Mouse (Mus musculus): ENCODE data around the gene 6030408B16Rik. TPM values are rescaled to one million over a fixed set of nuclear protein-coding genes. Genes with fewer than 3 reads are reported as not detected.

6030408B16Rik gene
- polyA plus RNA-seq, 1 experiment from 2014 or later = 0.83 TPM

- Histone ChIP-seq H3K36me3 (peaks cover 52% of the 10 kb centered on the region), H3K27ac (ENCODE audit: poor library complexity, severe bottlenecking) (no peak overlapping the region), H3K9me3 (replicated peaks) (no peaks in the 10 kb centered on the region), H3K9ac (no peak overlapping the region), H3K27me3 (replicated peaks) (no peaks in the 10 kb centered on the region), H3K4me3 (no peak overlapping the region), H3K4me2 (no peak overlapping the region), H3K4me1 (replicated peaks) (peaks cover 13% of the 10 kb centered on the region)
- 66% methylated on average over 9 of the region's 9 CpGs for WGBS
- no peak for ATAC-seq (ENCODE audit: insufficient number of reproducible peaks, low FRiP score)
These were observed 6.8 kb upstream of the 6030408B16Rik start for GRCm38 (mm10) chr15:101286129-101286770.

GRCm38 (mm10) chr15:101287361-101287760 is 5.7 kb upstream of the 6030408B16Rik start:
- H3K36me3 ChIP-seq = peaks cover 60% of the 10 kb centered on the region
- H3K27ac ChIP-seq (ENCODE audit: poor library complexity, severe bottlenecking) = no peak overlapping the region
- no peak overlapping the region for H3K4me2 ChIP-seq
- H3K4me3 ChIP-seq = no peak overlapping the region
- WGBS = 81% methylated on average over 6 of the region's 6 CpGs
- H3K27me3 ChIP-seq (replicated peaks) = no peaks in the 10 kb centered on the region
- peaks cover 13% of the 10 kb centered on the region for H3K4me1 ChIP-seq (replicated peaks)
- no peak overlapping the region for H3K9ac ChIP-seq
- H3K9me3 ChIP-seq (replicated peaks) = no peaks in the 10 kb centered on the region
- no peak for ATAC-seq (ENCODE audit: insufficient number of reproducible peaks, low FRiP score)

- ATAC-seq (ENCODE audit: insufficient number of reproducible peaks, low FRiP score) = no peak
- H3K27me3 ChIP-seq (replicated peaks) = no peaks in the 10 kb centered on the region
- H3K9ac ChIP-seq = no peak overlapping the region
- H3K4me3 ChIP-seq = no peak overlapping the region
- H3K36me3 ChIP-seq = peaks cover 61% of the 10 kb centered on the region
- H3K4me1 ChIP-seq (replicated peaks) = peaks cover 14% of the 10 kb centered on the region
- H3K4me2 ChIP-seq = no peak overlapping the region
- no peak overlapping the region for H3K27ac ChIP-seq (ENCODE audit: poor library complexity, severe bottlenecking)
- WGBS = 90% methylated on average over 15 of the region's 15 CpGs
- H3K9me3 ChIP-seq (replicated peaks) = no peaks in the 10 kb centered on the region
These were observed 2.7 kb upstream of the 6030408B16Rik start for GRCm38 (mm10) chr15:101290354-101290753.

- ATAC-seq (ENCODE audit: insufficient number of reproducible peaks, low FRiP score) = no peak
- H3K27me3 ChIP-seq (replicated peaks) = no peaks in the 10 kb centered on the region
- no peak overlapping the region for H3K9ac ChIP-seq
- H3K4me3 ChIP-seq = no peak overlapping the region
- H3K36me3 ChIP-seq = peaks cover 52% of the 10 kb centered on the region
- H3K27ac ChIP-seq (ENCODE audit: poor library complexity, severe bottlenecking) = no peak overlapping the region
- H3K4me2 ChIP-seq = no peak overlapping the region
- peaks cover 10% of the 10 kb centered on the region for H3K4me1 ChIP-seq (replicated peaks)
- 85% methylated on average over 3 of the region's 3 CpGs for WGBS
- H3K9me3 ChIP-seq (replicated peaks) = no peaks in the 10 kb centered on the region
These were observed 1.0 kb upstream of the 6030408B16Rik start for GRCm38 (mm10) chr15:101292012-101292411.

- no peak for ATAC-seq (ENCODE audit: insufficient number of reproducible peaks, low FRiP score)
- H3K4me1 ChIP-seq (replicated peaks) = peaks cover 25% of the 10 kb centered on the region
- no peaks in the 10 kb centered on the region for H3K27me3 ChIP-seq (replicated peaks)
- peaks cover 29% of the 10 kb centered on the region for H3K36me3 ChIP-seq
- H3K4me2 ChIP-seq = no peak overlapping the region
- H3K9ac ChIP-seq = no peak overlapping the region
- H3K27ac ChIP-seq (ENCODE audit: poor library complexity, severe bottlenecking) = no peak overlapping the region
- WGBS = 52% methylated on average over 16 of the region's 16 CpGs
- no peak overlapping the region for H3K4me3 ChIP-seq
- no peaks in the 10 kb centered on the region for H3K9me3 ChIP-seq (replicated peaks)
These were observed 1.2 kb downstream of the 6030408B16Rik start for GRCm38 (mm10) chr15:101294028-101294894.

- no peak for ATAC-seq (ENCODE audit: insufficient number of reproducible peaks, low FRiP score)
- H3K27me3 ChIP-seq (replicated peaks) = no peaks in the 10 kb centered on the region
- peaks cover 33% of the 10 kb centered on the region for H3K4me1 ChIP-seq (replicated peaks)
- 70% methylated on average over 7 of the region's 7 CpGs for WGBS
- H3K27ac ChIP-seq (ENCODE audit: poor library complexity, severe bottlenecking) = no peak overlapping the region
- H3K9me3 ChIP-seq (replicated peaks) = no peaks in the 10 kb centered on the region
- H3K4me3 ChIP-seq = no peak overlapping the region
- H3K4me2 ChIP-seq = no peak overlapping the region
- H3K36me3 ChIP-seq = peaks cover 21% of the 10 kb centered on the region
- H3K9ac ChIP-seq = no peak overlapping the region
These were observed 2.1 kb downstream of the 6030408B16Rik start for GRCm38 (mm10) chr15:101295106-101295505.

GRCm38 (mm10) chr15:101295616-101296015 is 2.6 kb downstream of the 6030408B16Rik start:
- H3K4me2 ChIP-seq = no peak overlapping the region
- peaks cover 16% of the 10 kb centered on the region for H3K36me3 ChIP-seq
- 90% methylated on average over 10 of the region's 10 CpGs for WGBS
- H3K9ac ChIP-seq = no peak overlapping the region
- H3K27me3 ChIP-seq (replicated peaks) = no peaks in the 10 kb centered on the region
- peaks cover 34% of the 10 kb centered on the region for H3K4me1 ChIP-seq (replicated peaks)
- no peak overlapping the region for H3K4me3 ChIP-seq
- H3K9me3 ChIP-seq (replicated peaks) = no peaks in the 10 kb centered on the region
- no peak overlapping the region for H3K27ac ChIP-seq (ENCODE audit: poor library complexity, severe bottlenecking)
- no peak for ATAC-seq (ENCODE audit: insufficient number of reproducible peaks, low FRiP score)

GRCm38 (mm10) chr15:101296091-101296490 is 3.1 kb downstream of the 6030408B16Rik start:
- H3K9me3 ChIP-seq (replicated peaks) = no peaks in the 10 kb centered on the region
- peaks cover 11% of the 10 kb centered on the region for H3K36me3 ChIP-seq
- 77% methylated on average over 11 of the region's 11 CpGs for WGBS
- peaks cover 34% of the 10 kb centered on the region for H3K4me1 ChIP-seq (replicated peaks)
- no peak overlapping the region for H3K9ac ChIP-seq
- no peak overlapping the region for H3K27ac ChIP-seq (ENCODE audit: poor library complexity, severe bottlenecking)
- no peak overlapping the region for H3K4me2 ChIP-seq
- no peaks in the 10 kb centered on the region for H3K27me3 ChIP-seq (replicated peaks)
- no peak overlapping the region for H3K4me3 ChIP-seq
- no peak for ATAC-seq (ENCODE audit: insufficient number of reproducible peaks, low FRiP score)

- Histone ChIP-seq H3K4me2 (peak overlapping the region; percentile 55), H3K27me3 (replicated peaks) (no peaks in the 10 kb centered on the region), H3K4me3 (no peak overlapping the region), H3K9ac (0 out of 2 replicates have a peak overlapping the region, but pooled peaks have one; percentile 29), H3K27ac (ENCODE audit: poor library complexity, severe bottlenecking) (no peak overlapping the region), H3K4me1 (replicated peaks) (peaks cover 33% of the 10 kb centered on the region), H3K36me3 (no peaks in the 10 kb centered on the region), H3K9me3 (replicated peaks) (no peaks in the 10 kb centered on the region)
- 42% methylated on average over 7 of the region's 7 CpGs for WGBS
- no peak for ATAC-seq (ENCODE audit: insufficient number of reproducible peaks, low FRiP score)
These were observed 5.0 kb downstream of the 6030408B16Rik start for GRCm38 (mm10) chr15:101297988-101298387.

- 21% methylated on average over 7 of the region's 7 CpGs for WGBS
- H3K27me3 ChIP-seq (replicated peaks) = no peaks in the 10 kb centered on the region
- H3K27ac ChIP-seq (ENCODE audit: poor library complexity, severe bottlenecking) = no peak overlapping the region
- no peaks in the 10 kb centered on the region for H3K9me3 ChIP-seq (replicated peaks)
- peak overlapping the region; percentile 55 for H3K4me2 ChIP-seq
- no peaks in the 10 kb centered on the region for H3K36me3 ChIP-seq
- peaks cover 28% of the 10 kb centered on the region for H3K4me1 ChIP-seq (replicated peaks)
- H3K9ac ChIP-seq = peak overlapping the region; percentile 40; the same call in 1 of the 2 replicates
- ATAC-seq (ENCODE audit: insufficient number of reproducible peaks, low FRiP score) = no peak
- no peak overlapping the region for H3K4me3 ChIP-seq
These were observed 5.5 kb downstream of the 6030408B16Rik start for GRCm38 (mm10) chr15:101298550-101298949.

GRCm38 (mm10) chr15:101299480-101299960 is 6.5 kb downstream of the 6030408B16Rik start:
- Histone ChIP-seq H3K27ac (ENCODE audit: poor library complexity, severe bottlenecking) (peak overlapping the region; percentile 28; the same call in 1 of the 2 replicates), H3K27me3 (replicated peaks) (no peaks in the 10 kb centered on the region), H3K9ac (no peak overlapping the region), H3K4me2 (no peak overlapping the region), H3K9me3 (replicated peaks) (no peaks in the 10 kb centered on the region), H3K4me3 (no peak overlapping the region), H3K4me1 (replicated peaks) (peaks cover 25% of the 10 kb centered on the region), H3K36me3 (no peaks in the 10 kb centered on the region)
- ATAC-seq (ENCODE audit: insufficient number of reproducible peaks, low FRiP score) = peak; percentile 53
- 43% methylated on average over 14 of the region's 14 CpGs for WGBS

All from heart, embryonic 12.5 days (tissue).